ENCODE assay signal across 11 mouse cellular contexts in genomic region chr2:147185561-147185960, GRCm38 (mm10). TPM values are rescaled to one million over a fixed set of nuclear protein-coding genes. Genes with fewer than 3 reads are reported as not detected.
DNase-seq lines count a peak whose midpoint lies in the region; ATAC-seq lines count a peak whose summit lies in the region.
"Had no signal": no experiment of that assay in that cellular context is flagged by ENCODE, and none has a peak within 500 bp of the region (broad histone marks: within the 10 kb centered on the region; RNA-seq: fewer than 3 reads in every experiment).

No protein-coding gene starts in this region.

- peak; percentile 16 to 38 for DNase-seq in layer of hippocampus, postnatal 10 days (ENCODE audit: low spot score in 2 of 2)
- DNase-seq in layer of hippocampus, postnatal 36 days: no peak
- DNase-seq in embryonic facial prominence, embryonic 11.5 days (ENCODE audit: low spot score): peak; percentile 42
- DNase-seq in intestine, embryonic 14.5 days (ENCODE audit: low spot score): peak; percentile 55
- DNase-seq in thymus, adult 18-20 months: no peak
- no peak for DNase-seq in kidney, adult 11 months
- DNase-seq: gastrocnemius, postnatal 25 days had no signal

- WGBS in embryonic facial prominence, embryonic 11.5 days: 0% methylated on average over 23 of the region's 23 CpGs
- under 1% methylated on average over 23 of the region's 23 CpGs for WGBS in intestine, embryonic 14.5 days
- WGBS in neural tube, embryonic 15.5 days: under 1% methylated on average over 23 of the region's 23 CpGs

- H3K9ac ChIP-seq in embryonic facial prominence, embryonic 11.5 days (replicated peaks; ENCODE audit: low read length): no peak overlapping the region
- H3K9ac ChIP-seq in intestine, embryonic 14.5 days (ENCODE audit: low read length): no peak overlapping the region
- H3K9ac ChIP-seq in neural tube, embryonic 15.5 days (replicated peaks): no peak overlapping the region; the same call in 1 of the 2 replicates

- no peak for ATAC-seq in embryonic facial prominence, embryonic 11.5 days (replicated peaks; ENCODE audit: insufficient number of reproducible peaks, low FRiP score, low TSS enrichment, low read depth)
- no peak for ATAC-seq in intestine, embryonic 14.5 days (replicated peaks; ENCODE audit: low FRiP score, low TSS enrichment, low read depth)
- no peak for ATAC-seq in neural tube, embryonic 15.5 days (ENCODE audit: low FRiP score)
- no peak for ATAC-seq in erythroid progenitor cell, adult 5-6 weeks (replicated peaks; ENCODE audit: low FRiP score, poor library complexity, severe bottlenecking)
- ATAC-seq: Patski had no signal

- no peak overlapping the region for H3K4me3 ChIP-seq in embryonic facial prominence, embryonic 11.5 days (ENCODE audit: low read depth, low read length)
- no peak overlapping the region; the same call in 1 of the 2 replicates for H3K4me3 ChIP-seq in intestine, embryonic 14.5 days (ENCODE audit: low read depth, low read length)
- peak overlapping the region; percentile 28 for H3K4me3 ChIP-seq in neural tube, embryonic 15.5 days (replicated peaks)

- H3K36me3 ChIP-seq in embryonic facial prominence, embryonic 11.5 days (replicated peaks; ENCODE audit: control insufficient read depth, insufficient read depth, low read depth, low read length): no peaks in the 10 kb centered on the region
- H3K36me3 ChIP-seq in intestine, embryonic 14.5 days (ENCODE audit: control insufficient read depth, insufficient read depth, low read length): no peaks in the 10 kb centered on the region
- no peaks in the 10 kb centered on the region for H3K36me3 ChIP-seq in neural tube, embryonic 15.5 days

- H3K27ac ChIP-seq in embryonic facial prominence, embryonic 11.5 days (replicated peaks; ENCODE audit: low read depth, low read length): no peak overlapping the region
- no peak overlapping the region for H3K27ac ChIP-seq in intestine, embryonic 14.5 days (ENCODE audit: low read depth)
- no peak overlapping the region for H3K27ac ChIP-seq in neural tube, embryonic 15.5 days (replicated peaks)

- H3K4me2 ChIP-seq in embryonic facial prominence, embryonic 11.5 days (ENCODE audit: low read depth, low read length): no peak overlapping the region
- H3K4me2 ChIP-seq in intestine, embryonic 14.5 days (ENCODE audit: low read length): no peak overlapping the region
- H3K4me2 ChIP-seq in neural tube, embryonic 15.5 days: peak overlapping the region; percentile 28

- no peaks in the 10 kb centered on the region for H3K9me3 ChIP-seq in embryonic facial prominence, embryonic 11.5 days (replicated peaks; ENCODE audit: control insufficient read depth, low read length)
- H3K9me3 ChIP-seq in intestine, embryonic 14.5 days (ENCODE audit: control insufficient read depth, low read length): no peaks in the 10 kb centered on the region
- H3K9me3 ChIP-seq in neural tube, embryonic 15.5 days (replicated peaks): no peaks in the 10 kb centered on the region

- H3K27me3 ChIP-seq in embryonic facial prominence, embryonic 11.5 days (ENCODE audit: control insufficient read depth, insufficient read depth, low read length): peaks cover 84% of the 10 kb centered on the region
- H3K27me3 ChIP-seq in intestine, embryonic 14.5 days (replicated peaks; ENCODE audit: control insufficient read depth, insufficient read depth, low read length): peaks cover 97% of the 10 kb centered on the region
- peaks cover 94% of the 10 kb centered on the region for H3K27me3 ChIP-seq in neural tube, embryonic 15.5 days (replicated peaks)

- H3K4me1 ChIP-seq in embryonic facial prominence, embryonic 11.5 days (ENCODE audit: control insufficient read depth, insufficient read depth, low read length): peaks cover 3% of the 10 kb centered on the region
- no peaks in the 10 kb centered on the region; the same call in 1 of the 2 replicates for H3K4me1 ChIP-seq in intestine, embryonic 14.5 days (replicated peaks; ENCODE audit: control insufficient read depth, insufficient read depth, low read length)
- H3K4me1 ChIP-seq in neural tube, embryonic 15.5 days: peaks cover 26% of the 10 kb centered on the region

RNA-seq across cellular contexts. Expression of gene Nkx2-2, which starts 8.5 kb away (rescaled TPM):
- total RNA-seq in layer of hippocampus, postnatal 10 days (2021): 10 to 100 TPM; 11.7 to 15.4 TPM
- 1 to 10 TPM; 6.4 to 6.6 TPM for total RNA-seq in layer of hippocampus, postnatal 36 days (2021)
- polyA plus RNA-seq in embryonic facial prominence, embryonic 11.5 days (2014; fragmentation: Nextera tagmentation; extraction: Ambion mirVana): 2.8 and 4.2 TPM in 2 replicates
- 1.7 and 2.9 TPM in 2 replicates for polyA plus RNA-seq in intestine, embryonic 14.5 days (2014; fragmentation: Nextera tagmentation; extraction: Ambion mirVana)
- 5.0 and 5.4 TPM in 2 replicates for polyA plus RNA-seq in neural tube, embryonic 15.5 days (2015; fragmentation: Nextera tagmentation; extraction: Ambion mirVana)
- not detected in 2 replicates for total RNA-seq in erythroid progenitor cell, adult 5-6 weeks (2015; ENCODE audit: low replicate concordance)
- not detected in 2 replicates for total RNA-seq in erythroid progenitor cell, adult 5-6 weeks (2017; ENCODE audit: low replicate concordance)
- total RNA-seq: gastrocnemius, postnatal 25 days; neutrophil, adult 5-6 weeks had no signal
- polyA plus RNA-seq: Patski had no signal

Comparison
In these comparisons a context has a peak if more than half of its experiments do, and no peak if none do; other contexts are left out.
1. DNase-seq: peak in layer of hippocampus, postnatal 10 days (2 of 2), embryonic facial prominence, embryonic 11.5 days (single experiment) and intestine, embryonic 14.5 days (single experiment); none in layer of hippocampus, postnatal 36 days (0 of 2), thymus, adult 18-20 months (0 of 2) and kidney, adult 11 months (single experiment).
2. RNA of gene Nkx2-2, which starts 8.5 kb away (total RNA-seq): 11.7 to 15.4 TPM in layer of hippocampus, postnatal 10 days and 6.4 to 6.6 TPM in layer of hippocampus, postnatal 36 days; not detected in erythroid progenitor cell, adult 5-6 weeks; every median in the first group is over 4 times any median in the second.